Mouse (Mus musculus) heart, postnatal 0 days (tissue): Measurements from ENCODE around the gene Polk.

Experiments used
- CTCF ChIP-seq: IDR thresholded peaks from 2 replicates; pipeline ENCODE4 v1.5.1; 2016; ENCODE audit warnings: antibody characterized with exemption, control low read depth, low read depth
- EP300 ChIP-seq: IDR thresholded peaks from 2 replicates; pipeline ENCODE4 v1.6.1; 2016; ENCODE audit warnings: antibody characterized with exemption, low read depth

DNA sequence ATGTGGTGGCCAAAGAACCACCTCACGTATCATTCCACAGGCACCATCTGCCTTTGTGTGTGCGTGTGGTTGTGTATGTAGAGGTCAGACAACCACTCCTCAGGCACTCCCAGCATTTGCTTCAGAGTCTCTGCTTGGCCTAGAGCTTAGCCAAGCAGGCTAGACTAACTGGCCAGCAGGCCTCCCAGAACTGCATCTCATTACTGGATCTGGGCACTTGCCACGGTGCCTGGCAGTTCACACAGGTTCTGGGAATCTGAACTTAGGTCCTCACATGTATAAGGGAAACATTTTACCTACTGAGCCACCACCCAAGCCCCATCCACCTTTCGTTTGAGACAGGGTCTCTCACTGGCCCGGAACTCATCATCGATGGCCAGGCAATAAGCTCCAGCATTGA, 10.2 kb downstream of the Polk start:
- no peak for TF ChIP-seq CTCF
- no peak for TF ChIP-seq EP300
